Mouse (Mus musculus) adrenal gland, adult 18-20 months (tissue): ENCODE results near the gene Dyx1c1. TPM values are rescaled to one million over a fixed set of nuclear protein-coding genes. Genes with fewer than 3 reads are reported as not detected.

Experiments used
- DNase-seq, 2 experiments: peaks; one replicate each; pipeline ENCODE4 v3.0.0; 2021 to 2022; ENCODE audit warnings: low spot score in 2 of 2
- total RNA-seq, 2 experiments: library from RNA; stranded (reverse); gene quantifications; 1 replicate in 1 of 2; 2 replicates in 1 of 2; pipeline ENCODE4 v1.2.3; 2021

The Dyx1c1 gene
- total RNA-seq, 2 experiments from 2014 or later: 0.99 to 1.2 TPM

GRCm38 (mm10) chr9:72972984-72973383 is 14.4 kb downstream of the Dyx1c1 start:
- DNase-seq: no peak

DNA sequence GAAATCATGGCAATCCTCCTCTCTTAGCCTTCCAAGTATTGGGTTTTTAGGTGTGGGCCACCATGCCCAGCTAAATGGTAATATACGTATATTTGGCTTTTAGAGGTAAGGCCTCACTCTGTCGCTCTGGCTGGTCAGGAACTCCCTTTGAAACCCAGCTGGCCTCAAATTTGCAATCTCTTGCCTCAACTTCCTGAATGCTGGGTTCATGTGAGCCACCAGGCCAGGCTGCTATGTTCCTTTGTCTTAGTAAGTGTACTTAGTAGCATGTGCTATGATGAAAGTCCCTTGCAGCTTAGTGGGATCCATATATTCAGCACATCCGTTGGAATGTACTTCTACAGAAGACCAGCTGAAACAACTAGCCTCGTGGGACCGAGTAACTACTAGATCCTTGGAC is 16.1 kb downstream of the Dyx1c1 start:
- no peak for DNase-seq

DNA sequence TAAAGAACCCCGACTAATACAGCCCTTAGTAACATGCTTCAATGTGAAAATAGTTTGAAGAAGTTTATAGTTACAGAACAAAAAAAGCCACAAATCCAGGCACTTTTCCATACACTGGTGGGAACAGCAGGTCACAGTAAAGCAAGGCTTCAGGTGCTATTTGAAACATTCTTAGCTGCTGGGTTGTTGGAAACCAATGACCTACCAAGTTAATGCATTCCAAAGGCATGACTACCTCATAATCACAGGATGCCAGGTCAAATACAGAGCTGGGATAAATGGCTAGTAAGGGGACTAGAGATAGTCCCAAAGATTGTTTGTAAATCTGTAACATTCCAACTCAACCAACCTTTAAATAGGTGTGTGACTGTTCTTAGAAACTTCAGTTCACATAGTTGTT is 16.7 kb downstream of the Dyx1c1 start:
- DNase-seq: no peak

GRCm38 (mm10) chr9:72983066-72983465 is 24.5 kb downstream of the Dyx1c1 start:
- no peak for DNase-seq

- DNase-seq: peak; percentile 86 to 87
Observed at GRCm38 (mm10) chr9:72985250-72986220, 26.9 kb downstream of the Dyx1c1 start, which contains the start of the genes Ccpg1os and Ccpg1. TSS of gene Ccpg1os (minus strand) at chr9:72985382. TSS of gene Ccpg1 (plus strand) at chr9:72985429.

DNA sequence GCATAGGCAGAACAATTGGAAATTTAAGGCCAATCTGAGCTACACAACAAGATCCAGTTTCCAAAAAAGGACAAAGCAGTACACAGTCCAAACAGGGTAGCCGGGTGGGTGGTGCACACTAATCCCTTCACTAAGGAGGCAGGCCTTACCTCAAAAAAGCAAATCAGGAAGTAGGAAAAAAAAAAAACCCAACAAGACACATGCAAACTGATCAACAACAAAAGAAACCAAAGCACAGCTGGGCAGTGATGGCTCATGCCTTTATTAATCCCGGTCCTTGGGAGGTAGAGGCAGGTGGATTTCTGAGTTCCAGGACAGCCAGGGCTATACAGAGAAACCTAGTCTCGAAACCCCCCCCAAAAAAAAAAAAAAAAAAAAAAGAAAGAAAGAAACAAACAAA is 29.1 kb downstream of the Dyx1c1 start:
- no peak for DNase-seq

DNA sequence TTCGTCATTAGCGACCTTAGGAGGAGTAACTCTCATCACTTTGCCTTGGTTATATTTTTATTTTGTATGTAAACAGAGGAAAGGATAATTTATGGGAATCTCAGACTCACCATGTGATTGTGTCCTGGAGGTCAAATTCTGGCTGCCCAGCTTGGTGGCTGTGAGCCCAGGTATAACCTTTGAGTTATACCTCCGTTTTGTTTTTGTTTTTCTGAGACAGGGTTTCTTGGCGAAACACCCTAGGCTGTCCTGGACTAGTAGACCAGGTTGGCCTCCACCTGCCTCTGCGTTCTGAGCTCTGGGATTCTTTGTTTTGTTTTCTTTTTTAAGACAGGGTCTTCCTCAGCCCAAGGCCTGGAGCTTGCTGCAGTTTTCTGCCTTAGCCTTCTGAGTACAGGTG is 30.1 kb downstream of the Dyx1c1 start:
- no peak for DNase-seq

GRCm38 (mm10) chr9:72991420-72991819 is 32.8 kb downstream of the Dyx1c1 start:
- no peak for DNase-seq

GRCm38 (mm10) chr9:72992576-72992975 is 34.0 kb downstream of the Dyx1c1 start:
- no peak for DNase-seq

DNA sequence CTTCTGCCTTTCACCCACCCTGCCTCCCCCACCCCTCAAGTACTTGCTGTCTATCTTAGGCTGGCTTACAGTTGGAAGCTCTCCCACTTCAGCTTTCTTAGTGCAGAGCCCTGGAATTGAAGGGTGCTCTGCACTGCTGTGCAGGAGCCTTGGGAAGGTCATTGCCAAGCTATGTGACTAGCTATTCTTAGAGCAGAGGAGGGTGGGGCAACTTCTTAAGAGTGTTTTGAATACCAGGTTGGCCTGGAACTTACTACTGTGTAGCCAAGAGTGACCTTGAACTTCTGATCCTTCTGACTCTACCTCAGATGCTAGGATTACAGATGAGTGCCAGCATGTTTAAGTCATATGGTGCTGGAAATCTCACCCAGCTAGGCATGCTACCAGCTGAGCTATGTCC is 37.6 kb downstream of the Dyx1c1 start:
- no peak for DNase-seq

DNA sequence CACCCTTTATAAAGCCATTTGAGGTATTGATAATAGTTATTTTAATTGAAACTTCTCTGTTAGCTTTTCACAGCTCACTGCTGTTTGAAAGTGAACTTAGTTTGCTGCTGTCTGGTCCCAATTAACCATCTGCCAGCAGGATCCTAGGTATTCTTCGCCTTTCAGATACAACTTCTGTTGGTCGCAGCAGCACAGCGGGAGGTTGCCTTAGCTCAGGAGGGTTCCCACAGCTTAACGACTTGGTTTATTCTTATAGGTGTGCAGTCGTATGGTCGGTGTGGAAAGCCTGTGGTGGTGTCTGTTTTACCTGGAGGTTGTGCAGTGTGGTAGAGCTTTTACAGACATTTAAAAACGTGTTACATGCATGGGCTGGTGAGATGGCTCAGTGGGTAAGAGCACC is 38.2 kb downstream of the Dyx1c1 start:
- no peak for DNase-seq

GRCm38 (mm10) chr9:73000487-73000886 is 41.9 kb downstream of the Dyx1c1 start:
- DNase-seq: no peak

DNA sequence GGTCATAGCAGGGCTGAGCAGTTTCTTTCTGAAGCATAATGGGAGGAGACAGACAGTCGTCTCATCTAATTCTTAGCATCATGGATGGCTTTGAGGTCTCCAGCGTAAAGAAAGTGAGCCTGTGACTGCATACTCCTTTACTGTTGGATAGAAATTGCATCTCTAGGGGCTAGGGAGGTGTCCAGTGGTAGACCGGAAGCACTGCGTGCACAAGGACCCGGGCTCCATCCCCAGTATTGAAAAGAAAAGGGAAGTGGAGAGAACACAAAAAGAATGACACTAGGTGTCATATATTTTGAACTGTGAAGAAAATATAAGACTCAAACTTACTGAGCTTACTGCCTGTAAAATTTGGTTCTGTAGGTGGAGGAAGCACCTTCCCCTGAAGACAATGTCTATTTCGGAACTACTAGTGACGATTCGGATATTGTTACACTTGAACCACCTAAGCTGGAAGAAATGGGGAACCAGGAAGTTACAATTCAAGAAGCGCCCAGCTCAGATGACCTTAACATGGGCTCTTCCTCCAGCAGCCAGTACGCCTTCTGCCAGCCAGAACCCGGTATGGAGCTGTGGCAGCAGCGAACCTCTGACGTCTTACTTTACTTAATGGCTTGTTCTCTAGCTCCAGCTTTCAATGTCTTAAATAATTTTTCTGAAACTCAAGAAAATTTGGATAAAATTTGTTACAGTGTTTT is 42.9 kb downstream of the Dyx1c1 start:
- DNase-seq: no peak

DNA sequence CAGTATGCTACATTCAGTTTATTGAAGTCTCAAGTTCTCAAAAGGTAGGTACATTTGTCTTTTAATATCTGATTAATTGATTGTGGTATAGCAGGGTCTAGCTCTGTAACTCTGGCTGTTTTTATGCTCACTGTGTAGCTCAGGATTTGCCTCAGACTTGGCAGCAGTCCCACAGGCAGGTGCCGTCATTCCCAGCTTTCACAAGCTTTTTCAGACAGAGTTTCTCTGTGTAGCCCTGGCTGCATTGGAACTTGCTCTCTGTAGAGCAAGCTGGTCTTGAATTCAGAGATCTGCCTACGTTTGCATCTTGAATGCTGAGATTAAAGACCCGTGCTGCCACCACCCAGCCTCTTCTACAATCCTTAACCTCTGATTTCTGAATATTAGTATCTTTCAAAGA is 43.6 kb downstream of the Dyx1c1 start:
- DNase-seq: no peak

DNA sequence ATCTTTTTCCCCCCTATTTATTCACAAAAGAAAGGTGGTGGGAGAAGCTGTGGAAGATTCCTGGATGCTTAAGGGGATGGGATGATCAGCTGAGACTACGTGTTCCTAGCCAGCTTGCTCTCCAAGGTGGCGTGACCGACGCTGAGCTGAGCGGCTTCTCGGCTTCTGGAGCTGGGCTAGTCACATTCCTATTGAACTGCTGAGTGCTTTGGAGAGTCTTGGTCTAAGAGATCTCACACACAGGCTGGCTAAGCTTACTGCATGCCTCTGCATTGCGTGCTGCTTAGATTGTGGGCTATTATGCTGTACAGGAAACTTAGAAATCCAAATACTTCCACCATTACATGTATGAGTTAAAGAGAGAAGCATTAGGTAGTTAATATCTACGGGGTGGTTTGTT is 45.5 kb downstream of the Dyx1c1 start:
- DNase-seq: no peak

GRCm38 (mm10) chr9:73005106-73005505 is 46.5 kb downstream of the Dyx1c1 start:
- DNase-seq: no peak

DNA sequence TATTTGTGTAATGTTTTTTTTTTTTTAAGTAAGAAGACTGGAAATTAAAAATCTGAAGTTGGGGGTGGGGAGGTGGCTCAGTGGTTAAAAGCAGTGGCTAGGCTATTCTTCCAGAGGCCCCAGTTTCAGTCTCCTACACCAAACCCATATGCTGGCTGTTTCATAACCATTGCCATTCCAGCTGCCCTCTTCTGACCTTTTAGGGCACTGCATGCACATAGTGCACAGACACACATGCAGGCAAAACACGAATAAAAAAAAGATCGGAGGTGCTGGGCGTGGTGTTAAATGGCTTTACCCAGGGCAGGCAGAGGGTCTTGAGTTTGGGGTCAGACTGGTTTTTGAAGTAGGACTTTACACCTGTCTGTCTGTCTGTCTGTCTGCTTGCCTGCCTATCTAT is 47.6 kb downstream of the Dyx1c1 start:
- DNase-seq: no peak

GRCm38 (mm10) chr9:73008384-73008783 is 49.8 kb downstream of the Dyx1c1 start:
- no peak for DNase-seq

GRCm38 (mm10) chr9:73012629-73013028 is 54.0 kb downstream of the Dyx1c1 start:
- DNase-seq: no peak

- DNase-seq: no peak
Observed at GRCm38 (mm10) chr9:73014724-73015123, 56.1 kb downstream of the Dyx1c1 start.

DNA sequence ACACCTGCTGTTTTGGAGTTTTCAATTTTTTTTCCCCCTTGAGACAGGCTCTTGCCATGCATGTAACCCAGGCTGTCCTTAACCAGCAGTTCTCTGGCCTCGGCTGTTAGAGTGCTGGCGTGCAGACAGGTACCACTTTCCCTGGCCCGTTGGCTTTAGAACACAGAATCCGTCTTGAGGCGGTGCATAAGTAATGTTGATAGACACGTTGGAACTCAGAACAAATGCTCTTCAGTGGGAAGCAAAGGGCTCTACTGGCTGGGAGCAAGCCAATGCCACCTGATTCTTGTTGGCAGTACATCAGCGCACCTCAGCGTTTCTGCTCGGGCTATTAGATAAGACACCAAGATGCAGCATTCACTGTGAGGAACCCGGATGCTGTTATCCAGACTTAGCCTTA is 61.3 kb downstream of the Dyx1c1 start:
- no peak for DNase-seq

DNA sequence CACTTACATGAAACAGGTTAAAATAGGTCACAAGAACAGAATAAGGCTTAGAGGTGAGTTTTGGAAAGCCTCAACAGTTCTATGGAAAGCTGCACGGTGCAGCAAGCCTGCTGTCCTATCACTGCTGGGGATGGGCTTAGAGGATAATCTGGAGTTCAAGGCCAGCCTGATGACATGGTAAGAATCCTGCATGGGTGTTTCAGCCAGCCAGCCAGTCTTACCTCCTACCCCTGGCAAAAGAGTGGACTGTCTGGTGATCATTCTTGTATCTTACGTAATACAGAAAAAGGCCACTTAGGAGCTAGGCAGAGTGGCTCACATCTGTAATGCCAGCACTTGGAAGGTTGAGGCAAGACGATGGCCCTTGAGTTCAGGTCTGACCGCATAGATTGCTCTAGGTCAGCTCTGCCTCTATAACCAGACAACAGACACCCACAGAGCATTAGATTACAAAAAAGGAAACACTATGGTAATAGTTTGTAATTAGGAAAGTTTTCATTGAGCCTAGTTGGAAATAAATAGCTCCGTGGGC is 62.0 kb downstream of the Dyx1c1 start:
- no peak for DNase-seq
